Mouse (Mus musculus) liver, embryonic 14.5 days (tissue): Measurements from ENCODE around the gene Tex44.

ENCODE experiments used
- CTCF ChIP-seq: IDR thresholded peaks from 2 replicates; pipeline ENCODE4 v1.5.1; 2016; ENCODE audit warnings: antibody characterized with exemption, low read depth, control low read depth
- EP300 ChIP-seq: IDR thresholded peaks from 2 replicates; pipeline ENCODE4 v1.6.1; 2016; ENCODE audit warnings: antibody characterized with exemption, low read depth

DNA sequence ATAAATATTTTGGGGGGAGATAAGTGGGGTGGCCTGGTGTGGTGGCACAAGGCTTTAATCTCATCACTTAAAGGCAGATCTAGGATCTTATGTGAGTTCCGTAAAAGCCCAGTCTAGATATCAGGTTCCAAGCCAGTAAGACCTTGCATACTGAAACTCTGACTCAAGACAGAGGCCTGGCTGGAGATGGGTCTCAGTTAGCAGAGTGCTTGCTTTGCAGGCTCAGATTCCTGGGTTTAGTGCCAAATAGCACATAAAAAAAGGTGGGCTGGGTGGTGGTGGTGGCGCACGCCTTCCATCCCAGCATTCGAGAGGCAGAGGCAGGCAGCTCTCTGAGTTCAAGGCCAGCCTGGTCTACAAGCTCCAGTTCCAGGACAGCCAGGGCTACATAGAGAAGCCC, 43.7 kb downstream of the Tex44 start:
- TF ChIP-seq EP300 (no peak), CTCF (no peak)
